Mouse (Mus musculus) lung, adult 2 months (tissue): ENCODE measurements at regions not wholly inside any gene's neighbourhood (a gene's known extent, or its start where the extent isn't known, plus 50 kb on each side); places are given as distances from the start of the nearest gene placed in this dataset.

Source experiments
- CTCF ChIP-seq: fragments of 200-500 bp; IDR thresholded peaks from 2 replicates; pipeline ENCODE4 v1.5.1; 2011; ENCODE audit warnings: mild to moderate bottlenecking, low read length, control low read depth; ENCODE audit not compliant: insufficient read depth
- POLR2A ChIP-seq: fragments of 200-500 bp; IDR thresholded peaks from 2 replicates; pipeline ENCODE4 v1.6.1; 2011; ENCODE audit warnings: low read depth, mild to moderate bottlenecking, control low read depth, low read length, borderline replicate concordance; ENCODE audit errors: extremely low read depth

DNA sequence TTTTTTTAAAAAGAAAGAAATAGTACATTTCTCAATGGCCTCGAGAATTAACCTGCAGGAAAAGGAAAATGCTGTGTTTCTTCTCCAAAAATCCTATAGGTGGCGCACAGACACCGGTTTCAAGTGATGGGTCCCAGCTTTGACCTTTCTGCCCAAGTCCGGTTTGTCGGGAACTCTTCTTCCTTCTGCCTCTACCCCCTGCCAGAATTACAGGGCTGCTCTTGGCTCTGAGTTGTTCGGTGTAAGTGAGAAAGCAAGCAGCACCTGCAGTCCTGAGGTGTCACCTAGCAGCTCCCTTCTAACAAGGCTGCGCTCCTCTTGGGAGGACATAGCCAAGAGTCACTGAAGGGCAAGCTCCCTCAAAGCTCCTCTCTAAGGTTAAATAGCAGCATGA, 1638.2 kb downstream of the A830018L16Rik start:
- TF ChIP-seq CTCF (peak; percentile 62), POLR2A (no peak)
